In the genomic region with DNA sequence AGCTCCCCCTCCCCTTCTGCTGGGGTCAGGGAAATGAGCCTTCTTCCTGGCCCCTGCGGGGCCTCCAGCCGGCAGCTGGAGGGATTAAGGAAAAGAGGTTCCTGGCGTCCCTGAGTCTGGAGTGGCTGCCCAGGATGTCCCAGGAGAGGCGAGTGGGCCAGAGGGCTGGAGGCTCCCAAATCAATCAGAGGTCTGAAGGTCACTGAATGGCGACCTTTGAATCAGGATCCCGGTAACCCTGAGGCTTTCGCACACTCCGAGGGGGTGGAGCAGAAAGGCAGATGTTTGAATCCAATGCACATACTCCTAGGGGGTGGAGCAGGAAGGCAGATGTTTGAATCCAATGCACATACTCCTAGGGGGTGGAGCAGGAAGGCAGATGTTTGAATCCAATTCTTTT, we compare ENCODE assay signal across 9 mouse cellular contexts. TPM values are rescaled to one million over a fixed set of nuclear protein-coding genes. Genes with fewer than 3 reads are reported as not detected.
DNase-seq lines count a peak whose midpoint lies in the region; ATAC-seq and TF ChIP-seq lines count a peak whose summit lies in the region.
"Had no signal": no experiment of that assay in that cellular context is flagged by ENCODE, and none has a peak within 500 bp of the region (broad histone marks: within the 10 kb centered on the region; RNA-seq: fewer than 3 reads in every experiment).

No protein-coding gene starts in this region.

- peak; percentile 88 for ATAC-seq in limb, embryonic 11.5 days (ENCODE audit: insufficient number of reproducible peaks, low FRiP score, low TSS enrichment, low read depth)
- peak; percentile 66 for ATAC-seq in stomach, postnatal 0 days (ENCODE audit: low FRiP score, low TSS enrichment)

- DNase-seq in adrenal gland, adult 2 months: peak; percentile 40
- DNase-seq in embryo, embryonic 9.5 days (ENCODE audit: extremely low spot score): peak; percentile 85
- peak; percentile 6 to 24 for DNase-seq in heart, postnatal 36 days
- DNase-seq in limb, embryonic 11.5 days (ENCODE audit: low spot score): peak; percentile 77
- no peak for DNase-seq in stomach, postnatal 0 days (ENCODE audit: low spot score)
- no peak for DNase-seq in frontal cortex, postnatal 14 days (ENCODE audit: low spot score in 2 of 2)
- DNase-seq in spleen, postnatal 4 days (ENCODE audit: low spot score in 2 of 2): no peak
- no peak for DNase-seq in cerebellum, postnatal 14 days

- 0 out of 2 replicates have a peak, but pooled peaks cover 2% of the 10 kb centered on the region for H3K36me3 ChIP-seq in limb, embryonic 11.5 days (ENCODE audit: control insufficient read depth, insufficient read depth, low read length)
- no peaks in the 10 kb centered on the region for H3K36me3 ChIP-seq in stomach, postnatal 0 days (ENCODE audit: control insufficient read depth, insufficient read depth, low read length)

- TF ChIP-seq CTCF in stomach, postnatal 0 days (IDR thresholded peaks at IDR 0.05; ENCODE audit: low read depth): no peak

- no peak overlapping the region for H3K9ac ChIP-seq in limb, embryonic 11.5 days (ENCODE audit: low read length)
- peak overlapping the region; percentile 38; the same call in 1 of the 2 replicates for H3K9ac ChIP-seq in stomach, postnatal 0 days (ENCODE audit: low read length)

- no peaks in the 10 kb centered on the region for H3K9me3 ChIP-seq in limb, embryonic 11.5 days (ENCODE audit: control insufficient read depth, low read length)
- H3K9me3 ChIP-seq in stomach, postnatal 0 days (ENCODE audit: control insufficient read depth, low read length): no peaks in the 10 kb centered on the region

- WGBS in limb, embryonic 11.5 days: 0% methylated on average over 8 of the region's 8 CpGs
- 7% methylated on average over 8 of the region's 8 CpGs for WGBS in stomach, postnatal 0 days

- no peak for TF ChIP-seq EP300 in stomach, postnatal 0 days (optimal IDR thresholded peaks at IDR 0.05)

- H3K4me3 ChIP-seq in limb, embryonic 11.5 days (ENCODE audit: low read depth, low read length): no peak overlapping the region
- H3K4me3 ChIP-seq in stomach, postnatal 0 days (ENCODE audit: low read depth, low read length): no peak overlapping the region
- H3K4me3 ChIP-seq: megakaryocyte, embryonic 14.5 days had no signal

- H3K4me2 ChIP-seq in limb, embryonic 11.5 days (ENCODE audit: low read depth, severe bottlenecking): no peak overlapping the region; the same call in 1 of the 2 replicates
- H3K4me2 ChIP-seq in stomach, postnatal 0 days (replicated peaks; ENCODE audit: low read depth): no peak overlapping the region

- intact Hi-C loops in heart, postnatal 36 days (cut with DNase I): no loop called here

- H3K27me3 ChIP-seq in limb, embryonic 11.5 days (ENCODE audit: control insufficient read depth, insufficient read depth, low read length): no peaks in the 10 kb centered on the region
- H3K27me3 ChIP-seq in stomach, postnatal 0 days (ENCODE audit: control insufficient read depth, insufficient read depth, low read length): no peaks in the 10 kb centered on the region
- H3K27me3 ChIP-seq: megakaryocyte, embryonic 14.5 days had no signal

- H3K4me1 ChIP-seq in limb, embryonic 11.5 days (ENCODE audit: control insufficient read depth, insufficient read depth, low read length): peaks cover 17% of the 10 kb centered on the region
- peaks cover 4% of the 10 kb centered on the region for H3K4me1 ChIP-seq in stomach, postnatal 0 days (replicated peaks; ENCODE audit: control insufficient read depth, insufficient read depth)
- H3K4me1 ChIP-seq: megakaryocyte, embryonic 14.5 days had no signal

- peak overlapping the region; percentile 89 for H3K27ac ChIP-seq in limb, embryonic 11.5 days (replicated peaks; ENCODE audit: low read depth, low read length)
- H3K27ac ChIP-seq in stomach, postnatal 0 days (replicated peaks): peak overlapping the region; percentile 24

RNA-seq across cellular contexts. Expression of a gene that starts 39.9 kb away (rescaled TPM):
- 1 to 10 TPM; 1.2 to 1.4 TPM for total RNA-seq in adrenal gland, adult 2 months (2021)
- 0.08 and 0.31 TPM in 2 replicates for polyA plus RNA-seq in adrenal gland, adult 2 months (2012; rRNA removed)
- total RNA-seq in heart, postnatal 36 days (2021): under 1 TPM; 0.08 to 0.17 TPM
- polyA plus RNA-seq in limb, embryonic 11.5 days (2014; fragmentation: Nextera tagmentation; extraction: Ambion mirVana): 21.5 and 22.2 TPM in 2 replicates
- polyA plus RNA-seq in stomach, postnatal 0 days (2015; fragmentation: Nextera tagmentation; extraction: Ambion mirVana): 1.0 and 1.4 TPM in 2 replicates

RNA-seq across cellular contexts. Expression of a gene that starts 40.1 kb away (rescaled TPM):
- total RNA-seq in adrenal gland, adult 2 months (2021): 10 to 100 TPM; 41.3 to 41.5 TPM
- polyA plus RNA-seq in adrenal gland, adult 2 months (2012; rRNA removed): 2.7 and 3.0 TPM in 2 replicates
- 10 to 100 TPM in 1 of 2 experiments, 1 to 10 TPM in 1; 7.6 to 11.3 TPM for total RNA-seq in heart, postnatal 36 days (2021)
- polyA plus RNA-seq in limb, embryonic 11.5 days (2014; fragmentation: Nextera tagmentation; extraction: Ambion mirVana): 342 and 380 TPM in 2 replicates
- 26.0 and 26.8 TPM in 2 replicates for polyA plus RNA-seq in stomach, postnatal 0 days (2015; fragmentation: Nextera tagmentation; extraction: Ambion mirVana)

Comparison
In these comparisons a context has a peak if more than half of its experiments do, and no peak if none do; other contexts are left out.
1. DNase-seq: peak in adrenal gland, adult 2 months (single experiment), embryo, embryonic 9.5 days (single experiment), heart, postnatal 36 days (2 of 2) and limb, embryonic 11.5 days (single experiment); none in stomach, postnatal 0 days (single experiment), frontal cortex, postnatal 14 days (0 of 2), spleen, postnatal 4 days (0 of 2) and cerebellum, postnatal 14 days (0 of 2).
2. RNA of a gene that starts 40.1 kb away (polyA plus RNA-seq): 342 to 380 TPM in limb, embryonic 11.5 days; 26.0 to 26.8 TPM in stomach, postnatal 0 days and 2.7 to 3.0 TPM in adrenal gland, adult 2 months; every median in the first group is over 10 times any median in the second.